Mouse (Mus musculus): ENCODE measurements around the gene Prss44. TPM values are rescaled to one million over a fixed set of nuclear protein-coding genes. Genes with fewer than 3 reads are reported as not detected.

The Prss44 gene
- polyA plus RNA-seq, 1 experiment = not detected

- H3K4me1 ChIP-seq (ENCODE audit: control insufficient read depth, insufficient read depth, low read length) = peaks cover 2% of the 10 kb centered on the region; the same call in 1 of the 2 replicates
- 0 out of 2 replicates have a peak within 1 kb of the TSS, but pooled peaks have one; percentile 21 for H3K27ac ChIP-seq (ENCODE audit: control insufficient read depth, insufficient read depth, low read depth, low read length, poor library complexity)
- TF ChIP-seq CTCF (IDR thresholded peaks at IDR 0.05; ENCODE audit: control insufficient read depth, insufficient read depth, low read length) (no peak), POLR2A (IDR thresholded peaks at IDR 0.05; ENCODE audit: borderline replicate concordance, control insufficient read depth, low read depth, low read length) (no peak)
- H3K4me3 ChIP-seq (replicated peaks; ENCODE audit: control insufficient read depth, low read depth, low read length) = no peak within 1 kb of the TSS
- WGBS = 30% methylated on average over 49 of the region's 50 CpGs
Measured at GRCm38 (mm10) chr9:110857781-110858472, 44.1 kb downstream of the Prss44 start, which contains the start of gene Prss50. TSS of gene Prss50 (plus strand) at chr9:110857967.

DNA sequence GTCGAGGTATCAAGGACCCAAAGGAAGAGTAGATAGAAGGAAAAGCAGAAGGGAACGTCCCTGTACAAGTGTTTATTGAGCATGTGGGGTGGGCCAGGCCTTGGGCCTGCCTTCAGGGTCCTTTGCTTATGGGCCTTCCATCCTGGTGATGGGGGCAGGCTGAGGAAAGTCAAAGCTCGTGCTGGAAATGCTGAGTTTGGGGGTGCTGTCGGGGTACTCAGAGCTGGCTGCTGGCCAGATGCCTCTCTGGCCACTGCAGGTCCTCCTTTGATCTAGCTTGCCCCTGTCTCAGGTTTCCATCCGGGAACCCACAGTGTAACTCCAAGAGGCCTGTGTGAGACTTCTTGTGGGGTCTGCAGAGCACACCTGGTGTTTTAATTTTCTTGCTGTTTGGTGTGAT is 44.7 kb downstream of the Prss44 start:
- Histone ChIP-seq H3K4me1 (ENCODE audit: control insufficient read depth, insufficient read depth, low read length) (peaks cover 2% of the 10 kb centered on the region; the same call in 1 of the 2 replicates), H3K4me3 (replicated peaks; ENCODE audit: control insufficient read depth, low read depth, low read length) (no peak overlapping the region), H3K27ac (ENCODE audit: control insufficient read depth, insufficient read depth, low read depth, low read length, poor library complexity) (0 out of 2 replicates have a peak overlapping the region, but pooled peaks have one; percentile 21)
- TF ChIP-seq POLR2A (IDR thresholded peaks at IDR 0.05; ENCODE audit: borderline replicate concordance, control insufficient read depth, low read depth, low read length) (no peak), CTCF (IDR thresholded peaks at IDR 0.05; ENCODE audit: control insufficient read depth, insufficient read depth, low read length) (no peak)
- WGBS = 73% methylated on average over 5 of the region's 5 CpGs

GRCm38 (mm10) chr9:110858967-110859596 is 45.3 kb downstream of the Prss44 start:
- Histone ChIP-seq H3K27ac (ENCODE audit: control insufficient read depth, insufficient read depth, low read depth, low read length, poor library complexity) (0 out of 2 replicates have a peak overlapping the region, but pooled peaks have one; percentile 21), H3K4me1 (ENCODE audit: control insufficient read depth, insufficient read depth, low read length) (peaks cover 2% of the 10 kb centered on the region; the same call in 1 of the 2 replicates), H3K4me3 (replicated peaks; ENCODE audit: control insufficient read depth, low read depth, low read length) (no peak overlapping the region)
- TF ChIP-seq CTCF (IDR thresholded peaks at IDR 0.05; ENCODE audit: control insufficient read depth, insufficient read depth, low read length) (no peak), POLR2A (IDR thresholded peaks at IDR 0.05; ENCODE audit: borderline replicate concordance, control insufficient read depth, low read depth, low read length) (no peak)
- 62% methylated on average over 5 of the region's 5 CpGs for whole genome bisulfite sequencing

DNA sequence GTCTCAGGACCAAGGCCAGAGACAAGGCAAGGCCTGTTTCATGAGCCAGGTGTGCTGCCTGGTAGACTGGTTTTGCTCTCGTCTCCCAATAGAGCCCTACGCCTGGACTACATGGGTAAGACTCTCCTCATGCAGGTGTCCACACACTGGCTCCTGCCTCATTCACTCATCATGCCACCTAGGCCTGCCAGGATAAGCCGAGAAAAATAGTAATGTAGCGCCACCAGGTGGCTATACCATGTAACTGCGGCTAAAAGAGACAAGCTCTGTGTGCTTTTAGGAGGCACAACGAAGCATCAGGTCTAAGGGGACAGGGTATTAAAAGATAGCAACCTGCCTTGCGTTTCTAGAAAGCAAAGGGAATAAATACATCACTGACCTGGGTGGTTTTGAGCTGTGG is 57.2 kb downstream of the Prss44 start:
- 11% methylated on average over 7 of the region's 7 CpGs for WGBS
- no peak overlapping the region for H3K27ac ChIP-seq (ENCODE audit: control insufficient read depth, insufficient read depth, low read depth, low read length, poor library complexity)
- no peak overlapping the region for H3K4me3 ChIP-seq (replicated peaks; ENCODE audit: control insufficient read depth, low read depth, low read length)
- TF ChIP-seq CTCF (IDR thresholded peaks at IDR 0.05; ENCODE audit: control insufficient read depth, insufficient read depth, low read length) = peak; percentile 52
- no peak for TF ChIP-seq POLR2A (IDR thresholded peaks at IDR 0.05; ENCODE audit: borderline replicate concordance, control insufficient read depth, low read depth, low read length)
- H3K4me1 ChIP-seq (ENCODE audit: control insufficient read depth, insufficient read depth, low read length) = no peaks in the 10 kb centered on the region

Other genes with a start within 250 kb of the Prss44 start
- 13.3 and 23.7 TPM in 2 replicates for gene Nradd, start 189.5 kb upstream of the Prss44 start, polyA plus RNA-seq (2011; ENCODE audit: insufficient read depth, insufficient read length, low replicate concordance, missing spikeins)
- 46.2 and 119 TPM in 2 replicates for gene Nbeal2, start 159.8 kb upstream of the Prss44 start, polyA plus RNA-seq (2011; ENCODE audit: insufficient read depth, insufficient read length, low replicate concordance, missing spikeins)
- gene Ccdc12, start 157.5 kb upstream of the Prss44 start, polyA plus RNA-seq (2011; ENCODE audit: insufficient read depth, insufficient read length, low replicate concordance, missing spikeins) = 90.8 and 168 TPM in 2 replicates
- 2.2 and 4.2 TPM in 2 replicates for gene Myl3, start 72.1 kb upstream of the Prss44 start, polyA plus RNA-seq (2011; ENCODE audit: insufficient read depth, insufficient read length, low replicate concordance, missing spikeins)
- gene Pth1r, start 66.8 kb upstream of the Prss44 start, polyA plus RNA-seq (2011; ENCODE audit: insufficient read depth, insufficient read length, low replicate concordance, missing spikeins) = 9.1 and 10.1 TPM in 2 replicates
- not detected in 2 replicates for gene Prss42, start 15.8 kb upstream of the Prss44 start, polyA plus RNA-seq (2011; ENCODE audit: insufficient read depth, insufficient read length, low replicate concordance, missing spikeins)
- not detected in 2 replicates for gene Prss43, start 12.7 kb downstream of the Prss44 start, polyA plus RNA-seq (2011; ENCODE audit: insufficient read depth, insufficient read length, low replicate concordance, missing spikeins)
- not detected in 2 replicates for gene Prss45, start 20.6 kb downstream of the Prss44 start, polyA plus RNA-seq (2011; ENCODE audit: insufficient read depth, insufficient read length, low replicate concordance, missing spikeins)
- gene Prss46, start 30.5 kb downstream of the Prss44 start, polyA plus RNA-seq (2011; ENCODE audit: insufficient read depth, insufficient read length, low replicate concordance, missing spikeins) = not detected in 2 replicates
- 5.1 and 6.9 TPM in 2 replicates for gene Prss50, start 44.0 kb downstream of the Prss44 start, polyA plus RNA-seq (2011; ENCODE audit: insufficient read depth, insufficient read length, low replicate concordance, missing spikeins)
- gene Als2cl, start 65.9 kb downstream of the Prss44 start, polyA plus RNA-seq (2011; ENCODE audit: insufficient read depth, insufficient read length, low replicate concordance, missing spikeins) = 5.3 and 8.5 TPM in 2 replicates
- 0.81 and 1.2 TPM in 2 replicates for gene Tmie, start 66.1 kb downstream of the Prss44 start, polyA plus RNA-seq (2011; ENCODE audit: insufficient read depth, insufficient read length, low replicate concordance, missing spikeins)
- gene Fam240a, start 102.9 kb downstream of the Prss44 start, polyA plus RNA-seq (2011; ENCODE audit: insufficient read depth, insufficient read length, low replicate concordance, missing spikeins) = not detected in 2 replicates
- gene Tdgf1, start 132.2 kb downstream of the Prss44 start, polyA plus RNA-seq (2011; ENCODE audit: insufficient read depth, insufficient read length, low replicate concordance, missing spikeins) = 46.1 TPM in 1 of 2 replicates, not detected in the other
- gene Lrrc2, start 137.6 kb downstream of the Prss44 start, polyA plus RNA-seq (2011; ENCODE audit: insufficient read depth, insufficient read length, low replicate concordance, missing spikeins) = 2.5 TPM in 1 of 2 replicates, not detected in the other
- 0.75 and 0.93 TPM in 2 replicates for gene Rtp3, start 176.6 kb downstream of the Prss44 start, polyA plus RNA-seq (2011; ENCODE audit: insufficient read depth, insufficient read length, low replicate concordance, missing spikeins)
- gene Ltf, start 205.3 kb downstream of the Prss44 start, polyA plus RNA-seq (2011; ENCODE audit: insufficient read depth, insufficient read length, low replicate concordance, missing spikeins) = 633 and 1,953 TPM in 2 replicates
- 9.2 and 10.4 TPM in 2 replicates for gene Ccrl2, start 243.5 kb downstream of the Prss44 start, polyA plus RNA-seq (2011; ENCODE audit: insufficient read depth, insufficient read length, low replicate concordance, missing spikeins)

Measured in bone marrow, adult 2 months (tissue).